Mouse (Mus musculus) embryonic fibroblast, embryonic 13.5 days (primary cell): ENCODE results near the gene Acap2. TPM values are rescaled to one million over a fixed set of nuclear protein-coding genes. Genes with fewer than 3 reads are reported as not detected.

Source experiments
- H3K27ac ChIP-seq: 2 replicates; pipeline ENCODE4 v1.5.1; 2012; ENCODE audit warnings: low read length, control low read depth, inconsistent platforms; ENCODE audit not compliant: insufficient read depth
- H3K4me1 ChIP-seq: 2 replicates; pipeline ENCODE4 v1.6.1; 2011; ENCODE audit warnings: low read length; ENCODE audit not compliant: control insufficient read depth, insufficient read depth
- H3K4me3 ChIP-seq: 2 replicates; pipeline ENCODE4 v1.5.1; 2011; ENCODE audit warnings: mild to moderate bottlenecking, control low read depth, low read length; ENCODE audit not compliant: insufficient read depth
- CTCF ChIP-seq: IDR thresholded peaks from 2 replicates; pipeline ENCODE4 v1.5.1; 2011; ENCODE audit warnings: mild to moderate bottlenecking, control low read depth, low read length, moderate library complexity, borderline replicate concordance; ENCODE audit not compliant: insufficient read depth
- POLR2A ChIP-seq: IDR thresholded peaks from 2 replicates; pipeline ENCODE4 v1.6.1; 2011; ENCODE audit warnings: low read depth, mild to moderate bottlenecking, control low read depth, low read length, moderate library complexity
- polyA plus RNA-seq: library from polyadenylated mRNA; stranded (reverse); fragments of >200 nt; gene quantifications from 2 replicates; pipeline ENCODE4 v1.2.4, GENCODE M21; 2011; ENCODE audit warnings: low read depth; ENCODE audit not compliant: missing spikeins, insufficient read length

Gene Acap2
- polyA plus RNA-seq, 1 experiment, result 59.7 TPM

GRCm38 (mm10) chr16:31060226-31060625 lies 140.8 kb downstream of the Acap2 start:
- Histone ChIP-seq H3K4me3 (no peak overlapping the region), H3K4me1 (peaks cover 2% of the 10 kb centered on the region; the same call in 1 of the 2 replicates), H3K27ac (no peak overlapping the region)
- TF ChIP-seq POLR2A, result no peak
- no peak for TF ChIP-seq CTCF

GRCm38 (mm10) chr16:31059730-31060129 lies 141.3 kb downstream of the Acap2 start:
- Histone ChIP-seq H3K27ac (no peak overlapping the region), H3K4me1 (peaks cover 2% of the 10 kb centered on the region; the same call in 1 of the 2 replicates), H3K4me3 (no peak overlapping the region)
- no peak for TF ChIP-seq POLR2A
- no peak for TF ChIP-seq CTCF

DNA sequence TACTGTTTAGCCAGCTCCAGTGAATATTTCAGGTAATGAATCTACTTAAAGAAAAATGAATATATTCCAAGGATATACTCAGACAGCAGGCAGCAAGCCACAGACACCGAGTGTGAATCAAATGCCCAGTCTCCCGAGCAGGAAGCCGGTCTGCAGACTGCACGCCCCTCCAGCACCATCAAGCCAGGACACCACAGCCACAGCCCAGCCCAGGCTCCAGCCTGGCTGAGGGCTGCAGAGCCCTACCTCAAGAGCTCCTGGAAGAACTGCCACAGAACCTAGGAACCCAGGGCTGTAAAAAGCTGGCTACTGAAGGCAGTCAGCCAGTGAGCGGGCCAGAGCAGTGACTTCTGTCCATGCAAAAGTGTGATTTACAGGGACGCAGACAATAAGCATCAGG lies 148.2 kb downstream of the Acap2 start:
- no peaks in the 10 kb centered on the region for H3K4me1 ChIP-seq
- TF ChIP-seq POLR2A (no peak), CTCF (no peak)
- H3K4me3 ChIP-seq, result no peak overlapping the region
- H3K27ac ChIP-seq, result no peak overlapping the region

DNA sequence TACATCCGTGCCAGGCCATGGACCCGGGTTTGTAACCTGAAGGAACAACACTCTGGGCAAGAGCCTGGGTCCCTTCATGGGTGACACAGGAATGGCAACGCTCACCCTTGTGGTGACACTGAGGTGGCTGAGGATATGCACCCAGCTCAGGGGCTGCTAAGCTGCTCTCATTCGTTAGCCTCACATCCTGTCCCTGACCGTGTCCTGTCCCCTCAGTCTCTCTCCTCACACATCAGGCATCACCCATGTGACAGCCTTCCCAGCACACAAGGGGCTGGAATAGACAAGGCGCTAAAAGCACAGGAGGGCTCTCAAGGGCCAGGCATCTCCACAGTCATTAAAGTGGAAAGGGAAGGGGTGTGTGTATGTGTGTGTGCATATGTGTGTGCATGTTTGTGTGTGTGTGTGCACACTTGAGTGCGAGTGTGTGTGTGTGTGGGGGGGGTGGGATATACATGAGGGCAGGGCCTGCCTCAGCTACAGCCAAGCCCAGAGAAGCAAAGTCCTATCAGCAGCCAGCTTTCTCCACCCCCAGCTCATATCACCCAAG lies 148.8 kb downstream of the Acap2 start:
- no peak for TF ChIP-seq CTCF
- TF ChIP-seq POLR2A, result no peak
- Histone ChIP-seq H3K4me1 (no peaks in the 10 kb centered on the region), H3K4me3 (no peak overlapping the region), H3K27ac (no peak overlapping the region)

DNA sequence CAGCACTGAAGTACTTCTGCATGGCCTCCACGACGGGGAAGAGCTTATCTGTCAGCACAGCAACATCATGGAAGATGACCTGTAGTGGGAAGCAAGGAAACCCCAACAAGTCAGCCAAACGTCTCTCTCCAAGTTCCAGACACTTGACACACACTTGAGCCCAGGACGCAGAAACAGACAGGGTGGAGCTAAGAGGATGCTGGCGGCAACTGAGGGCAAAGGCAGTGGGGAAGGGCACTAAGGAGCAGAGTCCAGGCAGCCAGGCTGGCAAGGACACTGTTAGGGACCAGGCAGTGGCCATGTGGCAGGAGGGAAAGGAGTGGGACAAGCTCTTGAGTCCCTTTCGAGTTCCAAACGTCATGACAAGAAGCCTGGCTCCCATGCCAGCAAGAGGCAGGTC lies 150.3 kb downstream of the Acap2 start:
- Histone ChIP-seq H3K4me3 (no peak overlapping the region), H3K4me1 (no peaks in the 10 kb centered on the region), H3K27ac (no peak overlapping the region)
- TF ChIP-seq CTCF (no peak), POLR2A (no peak)

GRCm38 (mm10) chr16:31048194-31048593 lies 152.9 kb downstream of the Acap2 start:
- no peaks in the 10 kb centered on the region for H3K4me1 ChIP-seq
- no peak overlapping the region for H3K27ac ChIP-seq
- no peak overlapping the region for H3K4me3 ChIP-seq
- TF ChIP-seq POLR2A, result no peak
- no peak for TF ChIP-seq CTCF

DNA sequence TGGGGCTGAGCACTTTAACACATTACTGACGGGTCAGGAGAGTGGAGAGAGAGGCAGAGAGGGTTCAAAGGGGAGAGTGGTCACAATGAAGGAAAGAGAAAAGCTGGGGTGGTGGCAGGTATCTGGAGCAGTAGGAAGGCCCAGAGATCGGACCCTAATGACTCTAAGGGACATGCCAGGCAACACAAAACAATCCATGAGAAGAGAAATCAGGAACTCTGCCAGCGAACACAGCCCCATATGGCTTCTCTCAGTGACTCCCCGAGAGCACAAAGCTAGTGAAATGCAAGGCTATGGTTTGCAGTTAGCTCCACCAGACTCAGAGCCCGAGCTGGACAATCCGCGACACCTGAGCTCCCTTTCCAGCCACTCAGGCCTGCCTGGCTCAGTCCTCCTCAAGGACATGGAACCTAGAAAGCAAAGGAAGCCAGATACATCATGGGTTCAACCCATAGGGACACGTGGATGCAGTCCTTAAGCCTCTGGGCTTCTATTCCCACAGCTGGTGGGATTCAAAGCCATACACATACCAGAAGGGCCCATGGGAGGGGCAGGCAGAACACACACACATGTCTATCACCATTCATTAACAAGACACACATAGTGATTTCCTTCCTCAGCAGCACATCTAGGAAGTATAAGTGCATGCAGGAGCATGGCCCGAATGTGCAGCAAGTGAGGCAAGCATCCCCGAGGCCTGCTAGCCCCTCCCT lies 153.7 kb downstream of the Acap2 start:
- TF ChIP-seq POLR2A (no peak), CTCF (no peak)
- Histone ChIP-seq H3K4me1 (no peaks in the 10 kb centered on the region), H3K4me3 (no peak overlapping the region), H3K27ac (no peak overlapping the region)

DNA sequence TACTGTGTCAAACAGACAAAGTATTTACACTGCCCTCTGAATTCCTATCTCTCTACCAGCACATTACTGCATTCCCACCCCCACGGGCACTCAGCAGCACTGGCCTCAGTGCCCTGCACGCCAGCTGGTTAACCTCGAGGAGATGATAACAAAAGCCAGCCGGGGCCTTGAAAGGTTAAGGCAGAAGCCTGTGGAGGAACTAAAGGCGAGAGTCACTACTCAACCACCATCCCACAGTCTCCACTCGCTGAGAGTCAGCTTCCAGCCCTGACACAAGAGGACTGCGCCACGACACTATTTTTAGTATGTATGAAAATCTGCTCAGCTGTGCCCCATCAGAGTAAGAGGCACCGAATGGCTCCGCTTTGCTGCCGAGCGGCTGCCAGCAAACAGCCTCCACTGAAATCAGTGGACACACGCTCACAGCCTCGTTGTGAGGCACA lies 154.8 kb downstream of the Acap2 start:
- no peak for TF ChIP-seq CTCF
- TF ChIP-seq POLR2A, result no peak
- Histone ChIP-seq H3K4me3 (no peak overlapping the region), H3K4me1 (no peaks in the 10 kb centered on the region), H3K27ac (no peak overlapping the region)

DNA sequence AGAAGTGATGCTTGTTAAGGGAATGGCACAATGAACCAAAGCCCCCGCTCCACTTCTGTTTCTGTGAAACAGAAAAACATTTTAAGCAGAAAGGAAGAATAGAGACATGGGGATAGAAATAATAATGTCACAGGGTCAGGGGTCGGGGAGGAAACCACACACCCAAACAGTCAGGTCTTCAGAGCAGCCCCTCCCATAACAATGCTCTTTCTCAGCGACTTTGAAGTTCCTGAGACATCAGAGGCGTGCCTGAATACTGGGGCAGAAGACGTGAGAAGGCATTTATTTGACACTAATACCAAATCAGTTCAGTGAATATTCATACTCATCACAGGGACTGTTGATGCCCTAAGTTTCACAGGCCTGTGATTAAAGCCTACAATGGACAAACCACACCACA lies 155.8 kb downstream of the Acap2 start:
- no peak for TF ChIP-seq POLR2A
- TF ChIP-seq CTCF, result no peak
- Histone ChIP-seq H3K4me3 (no peak overlapping the region), H3K27ac (no peak overlapping the region), H3K4me1 (no peaks in the 10 kb centered on the region)

- Histone ChIP-seq H3K4me1 (no peaks in the 10 kb centered on the region), H3K27ac (no peak overlapping the region), H3K4me3 (no peak overlapping the region)
- TF ChIP-seq CTCF (no peak), POLR2A (no peak)
Observed at GRCm38 (mm10) chr16:31043136-31043535, 157.9 kb downstream of the Acap2 start.

Other genes with a start within 250 kb of the Acap2 start
- gene Xxylt1, start 119.8 kb downstream of the Acap2 start, polyA plus RNA-seq, result 36.3 and 36.6 TPM in 2 replicates
- 51.5 and 57.0 TPM in 2 replicates for gene Ppp1r2, start 74.0 kb upstream of the Acap2 start, polyA plus RNA-seq
- gene Apod, start 113.6 kb upstream of the Acap2 start, polyA plus RNA-seq, result 6.8 and 34.4 TPM in 2 replicates
- gene Bdh1, start 221.0 kb upstream of the Acap2 start, polyA plus RNA-seq, result 4.7 and 6.7 TPM in 2 replicates